9 mouse cellular contexts compared by ENCODE assay signal in the genomic region with DNA sequence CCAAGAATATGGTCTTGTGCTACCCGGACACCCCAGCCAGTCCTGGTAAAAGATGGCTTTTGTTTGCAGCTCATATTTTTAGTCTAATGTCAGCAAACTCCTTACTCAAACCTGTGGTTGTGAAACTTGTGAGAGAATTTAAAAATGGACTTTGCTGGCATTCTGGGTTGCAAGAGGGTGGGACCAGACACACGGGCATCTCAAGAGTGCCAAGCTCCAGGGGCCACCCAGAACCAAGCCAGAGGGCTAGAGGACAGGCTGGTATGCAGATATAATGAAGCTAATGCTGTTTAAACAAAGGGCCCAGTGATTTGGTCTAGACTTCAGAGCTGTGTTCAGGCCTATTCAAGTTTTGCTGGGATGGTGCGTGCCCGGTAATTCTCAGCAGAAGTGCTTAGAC. TPM values are rescaled to one million over a fixed set of nuclear protein-coding genes. Genes with fewer than 3 reads are reported as not detected.
DNase-seq lines count a peak whose midpoint lies in the region; ATAC-seq and TF ChIP-seq lines count a peak whose summit lies in the region.
"Had no signal": no experiment of that assay in that cellular context is flagged by ENCODE, and none has a peak within 500 bp of the region (broad histone marks: within the 10 kb centered on the region; RNA-seq: fewer than 3 reads in every experiment).

No protein-coding gene starts in this region.

- WGBS in embryonic facial prominence, embryonic 14.5 days, result 41% methylated on average over 4 of the region's 4 CpGs
- WGBS in intestine, postnatal 0 days, result 53% methylated on average over 4 of the region's 4 CpGs
- WGBS in olfactory bulb, adult 2 months, result 18% methylated on average over 4 of the region's 4 CpGs

- H3K9me3 ChIP-seq in embryonic facial prominence, embryonic 14.5 days (ENCODE audit: control insufficient read depth, low read length), result no peaks in the 10 kb centered on the region
- H3K9me3 ChIP-seq in intestine, postnatal 0 days (ENCODE audit: control insufficient read depth), result no peaks in the 10 kb centered on the region

- peaks cover 33% of the 10 kb centered on the region for H3K4me1 ChIP-seq in embryonic facial prominence, embryonic 14.5 days (ENCODE audit: control insufficient read depth, insufficient read depth, low read length)
- 0 out of 2 replicates have a peak, but pooled peaks cover 2% of the 10 kb centered on the region for H3K4me1 ChIP-seq in intestine, postnatal 0 days (replicated peaks; ENCODE audit: control insufficient read depth, insufficient read depth, low read length)
- peaks cover 26% of the 10 kb centered on the region for H3K4me1 ChIP-seq in olfactory bulb, adult 2 months (ENCODE audit: control insufficient read depth, insufficient read depth, low read length)

- H3K4me2 ChIP-seq in embryonic facial prominence, embryonic 14.5 days (ENCODE audit: low read depth, low read length), result peak overlapping the region; percentile 91
- H3K4me2 ChIP-seq in intestine, postnatal 0 days (replicated peaks; ENCODE audit: low read depth), result peak overlapping the region; percentile 94; the same call in 1 of the 2 replicates

- no peak for TF ChIP-seq POLR2A in olfactory bulb, adult 2 months (IDR thresholded peaks at IDR 0.05; ENCODE audit: insufficient read depth, low read depth, low read length)

- no peak for DNase-seq in layer of hippocampus, adult 2 months (ENCODE audit: low spot score in 2 of 2)
- no peak for DNase-seq in layer of hippocampus, adult 8-10 months (ENCODE audit: low spot score in 2 of 2)
- DNase-seq in embryonic facial prominence, embryonic 14.5 days (ENCODE audit: low spot score), result peak; percentile 25
- no peak for DNase-seq in adrenal gland, adult 8-10 months
- DNase-seq in urinary bladder, postnatal 4 days (ENCODE audit: low spot score in 2 of 2), result no peak
- DNase-seq in thymus, postnatal 0 days (ENCODE audit: low spot score), result no peak

- H3K9ac ChIP-seq in embryonic facial prominence, embryonic 14.5 days (ENCODE audit: low read depth, low read length), result peak overlapping the region; percentile 79
- H3K9ac ChIP-seq in intestine, postnatal 0 days (ENCODE audit: low read depth, low read length), result no peak overlapping the region

- TF ChIP-seq CTCF in layer of hippocampus, adult 2 months (conservative IDR thresholded peaks at IDR 0.05), result no peak
- no peak for TF ChIP-seq CTCF in intestine, postnatal 0 days (IDR thresholded peaks at IDR 0.05; ENCODE audit: low read depth)
- TF ChIP-seq CTCF in olfactory bulb, adult 2 months (IDR thresholded peaks at IDR 0.05; ENCODE audit: insufficient read depth, low read depth, low read length), result no peak

- ATAC-seq in embryonic facial prominence, embryonic 14.5 days (ENCODE audit: low read depth), result no peak
- ATAC-seq in intestine, postnatal 0 days, result no peak
- ATAC-seq: activated CD4-positive, CD25-positive, alpha-beta regulatory T cell, adult 4 months had no signal

- H3K36me3 ChIP-seq in embryonic facial prominence, embryonic 14.5 days (ENCODE audit: control insufficient read depth, insufficient read depth, low read length), result no peaks in the 10 kb centered on the region
- H3K36me3 ChIP-seq in intestine, postnatal 0 days (ENCODE audit: control insufficient read depth, insufficient read depth), result no peaks in the 10 kb centered on the region

- peak overlapping the region; percentile 77 for H3K4me3 ChIP-seq in layer of hippocampus, adult 2 months
- peak overlapping the region; percentile 84 for H3K4me3 ChIP-seq in embryonic facial prominence, embryonic 14.5 days (ENCODE audit: low read depth, low read length)
- H3K4me3 ChIP-seq in intestine, postnatal 0 days (ENCODE audit: low read depth, low read length), result peak overlapping the region; percentile 69; the same call in 1 of the 2 replicates
- peak overlapping the region; percentile 49 for H3K4me3 ChIP-seq in olfactory bulb, adult 2 months (ENCODE audit: insufficient read depth, low read depth, low read length)

- H3K27me3 ChIP-seq in embryonic facial prominence, embryonic 14.5 days (replicated peaks; ENCODE audit: control insufficient read depth, insufficient read depth, low read length), result peaks cover 10% of the 10 kb centered on the region
- peaks cover 22% of the 10 kb centered on the region for H3K27me3 ChIP-seq in intestine, postnatal 0 days (replicated peaks; ENCODE audit: control insufficient read depth, insufficient read depth, low read length)

- H3K27ac ChIP-seq in layer of hippocampus, adult 2 months, result peak overlapping the region; percentile 93
- no peak overlapping the region; the same call in 1 of the 2 replicates for H3K27ac ChIP-seq in embryonic facial prominence, embryonic 14.5 days (replicated peaks; ENCODE audit: low read depth, low read length)
- no peak overlapping the region for H3K27ac ChIP-seq in intestine, postnatal 0 days (ENCODE audit: low read depth, low read length)
- no peak overlapping the region for H3K27ac ChIP-seq in olfactory bulb, adult 2 months (ENCODE audit: insufficient read depth, low read depth, low read length)

RNA-seq across cellular contexts. Expression of a gene that starts 2.1 kb away (rescaled TPM):
- 10 to 100 TPM; 50.9 to 52.7 TPM for total RNA-seq in layer of hippocampus, adult 2 months (2021)
- total RNA-seq in layer of hippocampus, adult 8-10 months (2022), result 10 to 100 TPM; 50.0 to 55.8 (median 50.9) TPM
- polyA plus RNA-seq in embryonic facial prominence, embryonic 14.5 days (2014; fragmentation: Nextera tagmentation; extraction: Ambion mirVana), result 4.4 and 5.3 TPM in 2 replicates
- 0.46 and 0.50 TPM in 2 replicates for polyA plus RNA-seq in intestine, postnatal 0 days (2015; fragmentation: Nextera tagmentation; extraction: Ambion mirVana)
- not detected in 2 replicates for polyA plus RNA-seq in olfactory bulb, adult 2 months (2012; ENCODE audit: insufficient read depth, insufficient read length, low replicate concordance, missing spikeins)
- 10 to 100 TPM; 42.6 to 79.6 (median 61.1) TPM for total RNA-seq in adrenal gland, adult 8-10 months (2022)
- polyA plus RNA-seq in thymus, postnatal 0 days (2015; fragmentation: Nextera tagmentation; extraction: Ambion mirVana), result 2.1 TPM in 2 replicates
